Mouse (Mus musculus) adrenal gland, adult 2 months (tissue): Measurements from ENCODE around the gene Cyth1. TPM values are rescaled to one million over a fixed set of nuclear protein-coding genes. Genes with fewer than 3 reads are reported as not detected.

Source experiments
- DNase-seq: peaks from one replicate; pipeline ENCODE4 v3.0.0; 2021
- polyA plus RNA-seq: library from polyadenylated mRNA; depleted of rRNA; stranded (reverse); fragments of >200 nt; gene quantifications from 2 replicates; pipeline ENCODE4 v1.2.3, GENCODE M21; 2012
- total RNA-seq, 2 experiments: library from RNA; stranded (reverse); gene quantifications; 2 replicates each; pipeline ENCODE4 v1.2.3; 2021

The Cyth1 gene
- total and polyA plus RNA-seq, 3 experiments, result 13.8 to 34.0 (median 28.9) TPM

DNA sequence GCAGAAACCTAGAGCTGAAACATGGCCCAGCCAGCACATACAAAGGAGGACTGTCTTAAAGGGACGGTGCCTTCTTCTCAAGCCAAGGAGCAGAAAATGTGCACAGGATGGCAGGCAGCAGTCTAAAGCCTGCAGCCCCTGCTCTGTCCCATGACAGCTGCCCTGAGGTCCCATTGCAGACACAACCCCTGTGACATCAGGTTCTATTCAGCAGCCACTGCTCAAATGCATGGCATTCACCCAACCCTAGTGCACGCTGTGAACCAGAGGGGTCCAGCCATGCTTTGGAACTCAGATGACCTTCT, 50.1 kb downstream of the Cyth1 start:
- no peak for DNase-seq

DNA sequence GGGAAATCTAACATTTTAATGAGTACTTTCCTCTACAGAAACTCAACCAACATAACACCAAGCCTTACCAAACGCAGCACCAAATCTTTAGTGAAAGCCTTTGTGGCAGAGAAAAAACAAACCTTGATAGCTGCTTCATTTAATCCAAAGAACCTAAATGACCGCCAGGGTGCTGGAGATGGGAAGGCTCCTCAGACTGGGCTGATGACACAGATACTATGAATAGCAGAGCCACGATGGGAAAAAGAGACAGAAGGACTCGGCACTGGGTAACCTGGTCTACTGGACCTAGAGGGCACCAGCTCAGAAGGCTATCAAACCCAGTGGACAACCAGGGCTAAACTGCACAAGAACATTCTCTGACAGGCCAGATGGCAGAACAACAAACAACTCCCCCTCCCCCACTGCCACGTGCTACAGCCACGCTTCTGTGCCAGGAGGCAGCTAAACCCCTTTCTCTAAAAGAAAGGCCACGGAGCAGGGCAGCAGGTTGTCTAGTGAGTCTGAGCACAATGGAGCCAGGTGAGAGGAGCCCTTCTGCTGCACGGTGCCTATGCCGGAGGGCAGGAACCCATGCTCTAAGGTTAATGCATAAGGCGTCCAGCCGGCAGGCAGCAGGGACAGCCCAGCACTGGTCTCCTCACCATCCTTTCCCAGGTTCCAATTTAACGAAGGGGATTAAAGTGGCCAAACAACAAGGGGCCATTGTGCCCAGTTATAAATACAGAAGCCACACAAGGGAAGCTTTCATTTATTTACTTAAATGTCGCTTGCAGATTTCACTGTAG, 50.7 kb downstream of the Cyth1 start:
- peak; percentile 71 for DNase-seq

DNA sequence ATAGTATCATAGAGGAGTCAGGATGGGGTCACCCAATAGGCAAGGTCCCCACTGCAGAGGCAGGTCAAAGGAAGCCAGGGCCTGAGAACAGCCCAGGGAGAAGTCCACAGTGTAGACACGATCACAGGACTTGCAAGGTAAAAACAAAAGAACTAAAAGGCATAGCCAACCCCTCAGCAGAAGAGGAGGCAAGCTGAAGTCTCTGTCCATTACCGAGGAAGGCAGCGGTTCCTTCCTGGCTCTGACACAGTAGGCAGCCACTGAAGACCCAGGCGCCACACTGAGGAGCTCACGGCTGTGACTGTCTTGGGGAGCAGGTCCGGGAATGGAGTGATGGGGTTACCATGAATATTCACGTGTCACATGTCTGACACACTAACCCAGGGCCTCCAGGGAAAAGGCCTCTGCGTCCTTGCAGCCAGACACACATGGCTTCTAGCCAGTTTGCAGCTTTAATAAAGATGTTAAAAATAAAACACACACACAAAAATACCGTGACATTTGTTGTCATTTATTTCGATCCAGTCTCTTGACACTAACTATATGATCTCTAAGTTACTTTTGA, 51.5 kb downstream of the Cyth1 start:
- DNase-seq, result peak; percentile 60

DNA sequence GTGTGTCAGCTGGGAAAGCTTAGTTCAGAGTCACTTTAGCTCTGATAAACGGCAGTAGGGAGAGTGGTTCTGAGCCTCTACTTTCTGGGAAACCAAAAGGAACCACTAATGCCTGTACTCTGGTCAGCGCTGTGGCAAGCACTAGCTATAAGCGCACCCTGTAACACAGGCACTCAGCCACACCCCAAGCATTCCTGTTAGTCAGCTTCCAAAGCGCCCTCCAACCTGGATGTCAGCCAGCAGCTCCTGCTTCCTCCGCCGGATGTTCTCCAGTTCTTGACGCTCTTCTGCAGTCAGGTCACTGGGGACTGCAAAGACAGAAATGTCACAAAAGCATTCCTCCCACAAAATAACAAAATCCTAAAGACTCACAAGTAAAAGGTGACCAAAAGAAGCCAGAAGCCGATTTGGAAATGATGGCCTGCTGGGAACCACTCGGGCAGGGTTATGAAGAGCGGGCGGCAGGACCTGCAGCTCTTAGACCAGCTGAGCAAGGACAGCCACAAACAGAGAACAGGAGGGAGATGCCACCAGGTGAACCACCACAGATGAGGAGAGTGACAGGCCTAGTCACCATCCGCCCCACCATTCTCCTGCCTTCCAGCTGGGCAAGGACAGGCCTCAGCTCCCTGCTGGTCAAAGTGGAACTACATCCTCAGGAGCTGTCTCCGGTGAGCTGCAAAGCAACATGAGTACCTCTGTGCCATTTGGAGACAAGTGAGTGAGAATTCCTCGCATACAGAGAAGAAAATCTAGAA, 54.8 kb downstream of the Cyth1 start:
- DNase-seq, result peak; percentile 82

DNA sequence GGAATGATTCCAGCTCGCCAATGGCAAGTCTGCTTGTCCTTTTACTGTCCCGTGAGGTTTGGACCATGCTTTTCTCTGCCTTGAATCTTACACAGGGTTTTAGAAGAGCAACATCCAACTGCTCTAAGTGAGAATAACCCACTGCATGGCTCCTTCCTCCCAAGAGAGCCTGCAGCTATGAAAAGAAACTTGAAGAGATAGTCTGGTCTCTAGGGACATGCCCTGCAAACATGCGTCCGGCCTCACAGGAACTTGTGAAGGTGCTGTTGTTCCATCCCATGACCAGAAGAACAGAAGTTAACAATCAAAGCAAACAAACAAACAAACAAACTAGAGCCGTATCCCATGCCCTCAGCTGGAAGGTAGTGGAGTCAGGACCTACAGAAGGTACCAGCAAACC, 55.4 kb downstream of the Cyth1 start:
- DNase-seq, result no peak

DNA sequence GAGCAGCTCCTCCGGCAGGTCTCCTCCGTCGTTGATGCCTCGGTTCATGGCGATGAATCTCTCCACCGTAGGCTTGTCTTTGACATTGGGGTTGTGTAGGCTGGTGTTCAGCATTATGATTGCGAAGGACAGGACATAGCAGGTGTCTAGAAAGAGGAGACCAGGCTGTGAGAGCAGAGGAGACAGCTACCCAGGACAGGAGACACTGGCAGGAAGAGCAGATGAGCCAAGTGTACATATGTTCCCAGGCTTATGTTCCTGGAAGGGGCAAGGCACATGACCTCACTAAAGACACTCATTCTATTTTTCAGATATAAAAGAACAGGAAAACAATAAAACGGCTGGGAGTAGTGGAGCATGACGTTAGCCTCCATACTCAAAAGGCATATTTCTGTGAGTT, 65.6 kb downstream of the Cyth1 start:
- DNase-seq, result no peak

DNA sequence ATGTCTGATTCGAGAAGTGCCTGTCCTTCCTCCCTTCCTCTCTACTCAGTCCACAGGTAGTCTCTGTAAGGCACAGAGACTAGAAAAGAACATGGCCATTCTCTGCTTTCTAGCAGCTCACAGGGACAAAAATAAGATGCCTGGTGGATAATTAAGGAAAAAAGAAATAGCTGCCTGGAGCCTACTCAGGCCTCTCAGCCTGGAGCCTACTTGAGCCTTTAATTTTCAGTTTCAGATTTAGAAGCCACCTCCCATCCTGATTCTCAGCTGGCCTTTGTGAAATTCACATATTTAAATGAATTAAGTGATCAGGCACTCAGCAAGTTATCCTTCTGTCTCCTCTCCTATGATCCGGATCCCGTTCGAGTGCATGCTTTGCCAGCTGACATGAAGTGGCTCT, 66.0 kb downstream of the Cyth1 start:
- DNase-seq, result no peak

DNA sequence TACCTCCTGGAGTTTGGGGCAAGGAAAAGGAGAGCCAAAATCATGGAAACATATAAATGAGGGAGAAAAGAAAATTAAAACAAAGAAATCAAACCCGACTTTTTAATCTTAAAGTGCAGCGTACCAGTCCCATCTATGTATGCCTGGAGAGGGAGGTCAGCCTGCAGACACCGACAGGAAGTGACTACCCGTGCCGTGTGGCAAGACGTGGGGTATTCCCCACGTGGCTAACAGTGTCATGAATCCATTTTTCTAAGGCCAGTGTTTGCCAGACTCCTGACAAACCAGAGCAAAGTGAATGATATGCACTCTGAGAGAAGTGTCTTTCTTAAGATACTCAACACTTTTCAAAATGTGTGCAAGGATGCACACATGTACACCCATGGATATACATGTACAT, 68.2 kb downstream of the Cyth1 start:
- no peak for DNase-seq

DNA sequence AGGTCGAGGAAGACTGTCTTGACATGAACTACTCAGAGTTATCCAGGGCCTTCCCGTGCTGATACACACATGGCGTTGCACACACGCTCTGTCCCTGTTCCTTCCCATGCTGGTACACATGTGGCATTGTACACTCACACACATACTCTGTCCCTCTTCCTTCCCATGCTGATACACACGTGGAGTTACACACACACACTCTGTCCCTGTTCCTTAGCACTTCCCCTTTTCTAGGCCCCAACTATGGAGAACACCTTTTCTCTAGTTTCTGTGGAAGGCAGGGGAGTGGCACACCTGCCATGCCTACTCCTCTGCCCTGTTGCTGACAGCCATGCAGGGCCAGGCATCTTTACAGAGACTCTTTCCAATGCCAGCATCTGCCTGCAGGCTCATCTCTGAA, 70.2 kb downstream of the Cyth1 start:
- DNase-seq, result no peak

DNA sequence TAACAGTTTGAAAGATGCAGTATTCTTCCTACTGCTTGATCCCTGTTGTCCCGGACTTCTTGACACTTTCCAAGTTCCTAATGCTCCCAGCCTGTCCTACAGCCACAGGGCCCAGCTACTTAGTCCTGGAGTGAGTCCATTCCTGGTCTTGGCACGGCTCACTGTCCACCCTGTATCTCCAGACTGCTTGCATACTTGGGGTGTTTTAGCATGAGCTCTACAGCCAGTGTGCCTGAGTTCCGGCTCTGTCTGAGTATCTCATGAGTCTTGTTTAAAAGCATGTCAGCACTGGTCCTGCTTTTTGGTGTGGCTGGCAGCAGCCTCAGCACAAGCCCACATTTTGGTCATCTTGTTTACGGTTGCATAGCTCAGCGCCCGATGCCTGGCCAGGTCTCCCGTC, 73.6 kb downstream of the Cyth1 start:
- DNase-seq, result no peak

DNA sequence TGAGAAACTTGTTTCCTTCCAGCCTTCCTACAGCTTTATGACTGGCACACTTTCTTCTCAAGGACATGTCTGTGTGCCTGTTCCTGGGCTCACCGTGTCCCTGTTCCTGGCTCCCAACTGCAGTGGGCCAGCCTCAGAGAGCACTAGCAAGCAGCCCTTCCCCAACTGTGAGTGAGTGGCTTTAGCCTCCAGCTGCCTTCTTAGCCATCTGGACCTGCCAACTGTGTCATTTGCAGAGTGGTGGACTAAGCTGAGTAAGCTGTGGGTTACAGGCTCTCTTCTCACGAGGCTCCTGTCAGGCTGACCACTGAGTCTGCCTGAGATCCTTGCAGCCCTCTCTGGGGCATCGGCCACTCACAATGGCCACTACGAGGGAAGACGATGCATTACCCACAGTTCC, 75.6 kb downstream of the Cyth1 start:
- DNase-seq, result no peak

DNA sequence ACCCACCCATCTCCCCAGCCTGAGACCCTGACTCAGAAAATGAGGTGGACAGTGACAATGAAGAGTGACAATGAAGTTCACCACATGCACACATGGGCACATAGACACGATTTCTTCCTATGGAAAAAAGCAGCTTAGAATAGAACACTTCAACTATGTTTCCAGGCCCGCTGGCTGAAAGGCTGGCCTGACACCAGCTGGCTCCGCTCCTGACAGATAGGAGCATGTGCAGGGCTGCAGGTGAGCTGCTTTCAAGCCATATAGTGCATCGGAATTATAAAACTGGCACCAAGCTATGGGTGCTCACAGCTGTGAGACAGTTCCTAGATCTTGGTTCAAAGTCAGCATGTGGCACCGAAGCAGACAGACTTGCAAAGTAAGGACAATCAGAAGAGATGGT, 78.1 kb downstream of the Cyth1 start:
- DNase-seq, result no peak

DNA sequence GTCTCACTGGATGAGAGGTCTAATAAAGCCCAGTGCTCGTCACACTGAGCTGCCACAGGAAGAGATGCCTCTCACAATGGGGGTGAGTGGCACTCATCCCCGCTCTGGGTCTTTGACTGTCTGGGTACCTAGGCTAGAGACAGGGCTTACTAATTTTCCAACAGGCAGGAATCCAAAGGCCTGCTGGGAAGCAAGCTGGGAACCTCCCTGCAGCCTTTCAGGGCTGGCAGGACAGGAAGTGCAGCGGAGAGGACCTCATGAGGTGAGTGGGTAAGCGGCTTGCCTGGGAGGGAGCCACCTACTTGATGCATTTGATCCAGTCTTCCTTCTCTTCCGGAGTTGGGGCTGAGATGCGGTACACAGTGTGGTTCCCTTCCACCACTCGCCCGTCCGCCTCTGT, 79.7 kb downstream of the Cyth1 start:
- no peak for DNase-seq

DNA sequence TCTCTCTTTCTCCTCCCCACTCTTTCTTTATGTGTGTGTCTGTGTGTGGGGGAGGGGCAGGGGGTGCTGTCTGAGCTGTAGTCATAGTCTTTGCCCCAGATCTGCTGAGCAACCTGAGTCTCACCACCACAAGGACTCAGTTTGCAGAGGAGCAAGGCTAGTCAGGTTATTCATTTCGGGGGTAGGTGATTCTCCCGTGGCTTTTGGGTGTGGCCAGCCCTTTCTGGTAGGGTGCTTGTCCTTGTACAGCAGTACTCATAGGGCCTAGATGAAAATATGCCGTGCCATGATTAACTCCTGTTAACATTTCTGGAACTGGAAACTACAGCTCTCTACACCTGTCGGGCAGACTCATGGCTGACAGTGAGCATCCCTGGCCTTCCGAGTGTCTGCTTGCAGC, 81.8 kb downstream of the Cyth1 start:
- DNase-seq, result peak; percentile 61

DNA sequence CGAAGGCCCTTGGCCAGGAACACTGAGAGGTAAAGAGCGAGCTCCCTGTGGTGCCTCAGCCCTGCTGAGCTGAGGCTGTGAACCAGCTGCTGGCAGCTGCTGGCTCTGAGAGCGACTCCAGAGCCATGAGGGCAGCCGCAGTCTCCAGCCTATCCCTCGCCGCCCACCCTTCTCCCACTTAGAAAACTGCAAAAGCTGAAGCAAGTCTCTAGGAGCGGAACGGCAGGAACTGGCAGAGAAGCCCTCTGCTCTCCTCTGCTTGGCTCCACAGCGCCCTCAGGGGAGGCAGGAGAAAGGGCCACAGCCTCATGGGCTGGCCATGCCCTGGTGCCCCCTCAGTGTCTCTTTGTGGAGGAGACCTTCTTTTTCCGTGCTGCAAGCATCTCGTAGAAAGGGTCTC, 82.7 kb downstream of the Cyth1 start:
- no peak for DNase-seq

DNA sequence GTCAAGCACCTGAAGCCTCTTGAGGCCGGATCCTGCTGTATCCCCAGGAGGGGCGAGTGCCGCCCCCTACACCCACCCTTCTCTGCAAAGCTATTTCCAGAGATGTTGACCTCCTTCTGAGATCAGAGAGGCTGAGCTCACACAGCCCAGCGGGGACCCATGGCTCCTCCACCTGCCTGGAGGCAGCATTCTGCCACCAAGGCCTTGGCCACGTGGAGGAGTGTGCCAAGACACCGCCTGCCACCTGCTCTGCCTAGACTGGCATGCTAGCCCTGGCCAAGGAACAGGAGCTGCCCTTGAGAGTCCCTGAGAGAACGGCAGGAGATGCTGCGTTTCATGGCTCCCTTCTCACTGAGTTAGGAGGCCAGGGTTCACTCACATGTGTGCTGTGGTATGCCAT, 83.8 kb downstream of the Cyth1 start:
- DNase-seq, result no peak

DNA sequence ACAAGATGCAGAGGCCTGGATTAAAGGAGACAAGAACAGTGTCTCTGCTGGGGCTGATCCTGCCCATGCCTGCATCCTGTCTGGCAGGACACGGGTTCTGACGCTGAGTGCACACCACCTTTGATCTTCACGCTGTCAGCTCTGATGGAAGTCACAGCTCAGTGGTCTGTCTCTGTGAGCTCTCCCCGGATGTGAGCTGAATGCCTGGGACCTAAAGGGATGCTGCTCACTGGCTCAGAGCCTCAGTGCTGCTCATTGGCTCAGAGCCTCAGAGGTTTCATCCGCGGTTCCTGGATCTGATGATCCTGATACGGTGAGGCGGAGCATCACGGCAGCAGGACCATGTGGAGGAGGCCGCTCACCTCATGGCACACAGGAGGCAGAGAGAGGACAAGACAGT, 86.1 kb downstream of the Cyth1 start:
- DNase-seq, result no peak

DNA sequence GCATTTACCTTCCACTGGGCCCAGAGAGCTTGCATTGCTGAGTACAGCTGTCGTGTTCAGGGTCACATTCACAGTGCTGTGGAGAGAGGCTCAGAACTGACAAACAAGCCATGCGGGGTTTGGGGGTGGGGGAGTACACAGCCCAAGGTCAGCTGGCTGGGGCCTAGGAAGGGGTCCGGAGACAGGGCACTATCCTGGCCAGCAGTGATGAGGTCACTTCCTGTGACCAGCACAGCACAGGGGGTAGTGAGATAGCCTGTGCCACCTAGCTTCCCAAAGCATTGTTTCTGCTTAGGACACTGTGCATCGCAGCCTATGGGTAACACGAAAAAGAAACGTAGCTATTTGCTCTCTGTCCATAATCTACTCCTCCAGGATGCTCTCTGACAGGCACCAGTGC, 87.2 kb downstream of the Cyth1 start:
- DNase-seq, result no peak

DNA sequence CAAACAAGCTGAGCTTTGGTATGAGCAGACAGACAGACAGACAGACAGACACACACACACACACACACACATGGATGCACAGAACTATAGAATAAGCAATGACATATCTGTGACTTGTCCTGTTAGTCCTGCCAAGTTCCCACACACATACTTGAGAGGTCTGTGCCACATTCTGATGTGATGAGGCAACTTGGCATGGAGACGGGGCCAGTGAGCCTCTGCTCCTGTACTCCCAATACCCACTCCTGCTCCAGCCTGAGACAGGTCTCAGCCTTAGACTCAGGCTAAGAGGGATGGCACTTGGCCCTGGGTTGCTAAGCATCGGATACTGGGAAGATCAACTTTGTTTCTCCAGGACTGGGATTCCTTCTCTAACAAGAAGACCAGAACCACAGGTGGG, 87.6 kb downstream of the Cyth1 start:
- DNase-seq, result peak; percentile 33

DNA sequence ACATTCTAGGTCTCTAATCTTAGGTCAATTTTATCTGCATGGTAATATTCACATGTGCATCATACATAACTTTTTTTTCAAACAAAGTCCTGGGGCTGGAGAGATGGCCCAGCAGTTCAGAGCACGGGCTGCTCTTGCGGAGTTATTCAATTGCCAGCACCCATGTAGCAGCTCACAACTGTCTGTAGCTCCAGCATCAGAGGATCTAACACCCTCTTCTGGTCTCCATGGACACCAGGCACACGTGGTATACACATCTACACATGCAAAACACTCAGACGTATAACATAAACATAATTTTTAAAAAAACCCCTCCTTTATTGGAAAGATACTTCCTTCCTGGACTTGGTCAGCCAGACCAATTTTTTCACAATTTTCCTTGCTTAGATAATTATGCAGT, 89.6 kb downstream of the Cyth1 start:
- no peak for DNase-seq

DNA sequence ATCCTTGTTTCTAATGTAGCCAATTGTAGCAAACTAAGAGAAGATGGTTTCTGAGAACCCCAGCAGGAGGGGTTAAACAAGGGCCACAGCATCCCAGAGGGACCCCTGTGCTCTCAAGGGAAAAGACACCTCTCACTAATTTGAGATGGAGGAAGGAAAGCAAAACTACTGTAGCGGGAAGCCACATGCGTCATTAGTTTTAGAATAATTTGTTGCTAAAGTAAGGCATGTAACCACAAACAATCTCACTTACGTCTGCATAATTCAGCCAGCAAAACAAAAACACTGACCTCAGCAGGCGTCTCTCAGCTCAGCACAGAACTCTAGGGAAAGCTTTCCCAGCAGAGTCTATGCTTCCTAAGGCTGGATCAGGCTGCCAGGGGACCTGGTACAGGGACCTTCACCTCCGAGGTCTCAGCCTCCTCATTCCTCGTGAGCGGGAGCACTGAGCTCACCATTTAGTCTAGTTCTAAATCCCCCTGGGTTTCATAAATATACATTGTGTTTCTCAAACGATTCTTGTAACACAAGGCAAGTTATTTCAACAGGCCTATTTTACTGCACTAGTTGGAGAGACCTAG, 91.8 kb downstream of the Cyth1 start:
- DNase-seq, result no peak

DNA sequence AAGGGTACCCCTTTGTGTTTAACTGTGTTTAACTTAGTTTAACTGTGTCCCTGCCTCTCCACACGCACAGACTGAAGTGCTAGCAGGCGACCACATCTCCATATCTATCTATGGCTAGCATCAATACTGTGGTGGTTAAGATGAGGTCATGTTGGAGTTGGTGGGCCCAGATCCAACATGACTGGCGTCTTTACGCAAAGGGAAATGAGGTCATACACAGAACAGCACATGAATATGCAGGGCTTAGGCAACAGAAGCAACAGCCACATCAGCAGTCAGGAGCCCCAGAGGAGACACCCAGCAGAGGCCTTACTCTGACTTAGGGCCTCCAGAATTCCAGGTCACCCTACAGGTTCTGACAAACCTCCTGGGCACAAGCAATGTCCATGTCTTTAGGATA, 95.4 kb downstream of the Cyth1 start:
- no peak for DNase-seq

DNA sequence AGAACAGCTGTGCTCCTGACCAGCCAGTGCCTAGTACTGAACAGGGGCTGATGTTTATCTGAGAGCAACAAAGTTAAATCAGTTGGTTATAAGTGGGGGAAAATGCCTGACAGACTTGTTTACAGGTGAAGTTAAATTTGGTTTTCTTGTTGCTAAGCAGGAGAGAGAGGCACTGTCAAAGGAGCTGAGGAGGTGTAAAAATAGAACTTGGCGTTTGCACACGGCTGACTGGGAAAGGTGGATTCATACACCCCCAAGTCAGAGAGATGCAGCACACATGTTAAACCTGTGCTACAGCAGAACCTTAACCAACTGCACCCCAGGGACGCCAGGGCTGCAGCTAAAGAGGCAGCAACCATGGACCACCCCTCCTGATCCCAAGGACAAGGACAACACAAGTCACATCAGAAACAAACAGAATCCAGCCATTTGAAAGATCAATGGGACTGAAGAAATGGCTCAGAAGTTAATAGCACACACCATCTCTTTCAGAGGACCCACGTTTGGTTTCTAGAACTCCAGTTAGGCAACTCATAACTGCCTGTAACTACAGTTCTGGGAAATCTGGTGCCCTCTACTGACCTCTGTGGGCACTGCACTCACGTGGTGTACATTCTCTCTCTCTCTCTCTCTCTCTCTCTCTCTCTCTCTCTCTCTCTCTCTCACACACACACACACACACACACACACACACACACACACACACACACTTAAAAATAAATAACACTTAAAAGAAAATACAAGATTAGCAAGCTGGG, 96.8 kb downstream of the Cyth1 start:
- no peak for DNase-seq
